Mouse (Mus musculus) large intestine, adult 2 months (tissue): Measurements from ENCODE around the gene Irf1. TPM values are rescaled to one million over a fixed set of nuclear protein-coding genes. Genes with fewer than 3 reads are reported as not detected.
"Not testable (repeated sequence)": the region's sequence is repeated elsewhere in the genome, so short reads cannot be mapped to it uniquely, and the experiment has no call there.

Source experiments
- DNase-seq: peaks from one replicate; pipeline ENCODE4 v3.0.0-alpha.2; 2012; ENCODE audit warnings: low read depth, low spot score
- WGBS: fragments of 180-500 bp; shearing (Covaris S2); methylation state at CpG from one replicate; pipeline ENCODE4 v1.1.7; 2018; 5-methylcytosine and 5-hydroxymethylcytosine counted together
- polyA plus RNA-seq: library from polyadenylated mRNA; depleted of rRNA; stranded (reverse); fragments of >200 nt; gene quantifications from 2 replicates; pipeline ENCODE4 v1.2.3, GENCODE M21; 2012; rRNA removed

Irf1 gene
- 171 and 271 TPM in 2 replicates for polyA plus RNA-seq

- under 1% methylated on average over 40 of the region's 40 CpGs for WGBS
- peak; percentile 76 for DNase-seq
Observed at GRCm38 (mm10) chr11:53769760-53770124, at the start of gene Irf1. Irf1 (plus strand) TSS chr11:53770014.

- 76% methylated on average over 6 of the region's 6 CpGs for WGBS
- no peak for DNase-seq
Observed at GRCm38 (mm10) chr11:53720715-53721114, 49.1 kb upstream of the Irf1 start, which contains the start of gene Il5. Il5 (plus strand) TSS chr11:53720794.

DNA sequence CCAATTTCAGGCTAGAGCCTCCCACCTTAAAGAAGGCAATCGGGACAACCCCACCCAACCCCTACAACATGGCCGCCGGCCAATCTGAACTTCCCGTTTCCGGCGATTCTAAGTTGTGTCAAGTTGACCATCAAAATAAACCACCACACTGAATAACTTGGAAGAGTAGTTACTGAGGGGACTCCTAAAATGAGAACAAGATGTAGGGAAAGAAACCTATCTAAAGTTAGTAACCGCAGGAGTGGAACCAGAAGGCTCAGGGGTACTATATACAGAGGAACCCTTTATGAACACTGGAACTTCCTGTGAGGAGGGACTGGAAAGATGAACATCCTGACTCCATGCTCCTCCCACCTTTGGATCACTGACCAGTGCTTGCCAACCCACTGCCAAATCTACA, 38.4 kb upstream of the Irf1 start:
- 96% methylated on average over 7 of the region's 7 CpGs for WGBS
- no peak for DNase-seq

DNA sequence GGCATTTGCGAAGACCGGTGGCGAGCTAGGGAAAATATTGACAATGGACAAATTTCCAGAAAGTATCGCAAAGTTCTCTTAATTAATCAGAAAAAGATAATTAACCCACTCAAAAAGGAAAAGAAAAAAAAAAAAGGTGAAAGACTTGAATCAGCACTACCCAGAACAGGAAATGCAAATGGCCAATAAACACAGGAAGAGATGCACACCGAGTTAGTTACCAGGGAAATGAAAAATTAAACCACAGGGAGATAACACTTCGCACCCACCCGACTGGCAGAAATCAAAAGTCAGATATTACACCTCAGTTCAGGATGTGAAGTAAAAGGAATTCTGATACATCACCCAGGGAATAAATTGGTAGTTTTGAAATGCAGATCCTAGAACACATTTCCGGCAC, 37.6 kb upstream of the Irf1 start:
- no peak for DNase-seq
- 81% methylated on average over 8 of the region's 8 CpGs for WGBS

DNA sequence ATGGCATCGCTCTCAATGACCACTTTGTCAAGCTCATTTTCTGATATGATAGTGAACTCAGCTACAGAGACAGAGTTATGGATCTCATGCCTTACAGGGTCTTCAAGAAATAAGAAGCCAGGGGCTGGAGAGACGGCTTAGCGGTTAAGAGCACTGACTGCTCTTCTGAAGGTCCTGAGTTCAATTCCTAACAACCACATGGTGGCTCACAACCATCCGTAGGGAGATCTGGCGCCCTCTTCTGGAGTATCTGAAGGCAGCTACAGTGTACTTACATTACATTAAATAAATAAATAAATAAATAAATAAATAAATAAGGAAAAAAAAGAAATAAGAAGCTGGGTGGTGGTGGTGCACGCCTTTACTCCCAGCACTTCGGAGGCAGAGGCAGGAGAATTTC, 36.0 kb upstream of the Irf1 start:
- no peak for DNase-seq
- WGBS: 87% methylated on average over 7 of the region's 7 CpGs

DNA sequence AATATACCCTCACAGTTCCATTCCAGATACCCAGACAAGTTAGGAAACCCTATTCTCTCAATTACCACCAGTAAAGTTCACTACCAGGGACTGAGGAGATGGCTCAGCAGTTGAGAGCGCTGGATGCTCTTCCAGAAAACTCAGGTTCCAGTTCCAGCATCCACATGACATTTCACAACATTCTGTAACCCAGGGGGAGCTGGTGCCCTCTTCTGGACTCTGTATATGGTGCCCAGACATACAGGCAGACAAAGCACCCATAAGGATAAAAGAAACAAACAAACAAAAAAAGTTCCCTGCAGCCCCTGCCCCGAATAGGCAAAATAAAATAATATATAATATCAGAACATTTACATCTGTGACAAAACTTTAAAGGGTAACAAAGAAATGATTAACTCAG, 35.4 kb upstream of the Irf1 start:
- DNase-seq: no peak
- WGBS: 85% methylated on average over 2 of the region's 2 CpGs

GRCm38 (mm10) chr11:53734970-53735681, 34.7 kb upstream of the Irf1 start:
- no peak for DNase-seq
- WGBS: 65% methylated on average over 18 of the region's 18 CpGs

GRCm38 (mm10) chr11:53735682-53736245, 34.0 kb upstream of the Irf1 start:
- WGBS: 19% methylated on average over 17 of the region's 17 CpGs
- DNase-seq: no peak

GRCm38 (mm10) chr11:53736771-53737572, 32.8 kb upstream of the Irf1 start:
- DNase-seq: peak; percentile 66
- 47% methylated on average over 14 of the region's 14 CpGs for WGBS

- WGBS: 17% methylated on average over 6 of the region's 6 CpGs
- no peak for DNase-seq
Observed at GRCm38 (mm10) chr11:53737573-53737946, 32.3 kb upstream of the Irf1 start.

DNA sequence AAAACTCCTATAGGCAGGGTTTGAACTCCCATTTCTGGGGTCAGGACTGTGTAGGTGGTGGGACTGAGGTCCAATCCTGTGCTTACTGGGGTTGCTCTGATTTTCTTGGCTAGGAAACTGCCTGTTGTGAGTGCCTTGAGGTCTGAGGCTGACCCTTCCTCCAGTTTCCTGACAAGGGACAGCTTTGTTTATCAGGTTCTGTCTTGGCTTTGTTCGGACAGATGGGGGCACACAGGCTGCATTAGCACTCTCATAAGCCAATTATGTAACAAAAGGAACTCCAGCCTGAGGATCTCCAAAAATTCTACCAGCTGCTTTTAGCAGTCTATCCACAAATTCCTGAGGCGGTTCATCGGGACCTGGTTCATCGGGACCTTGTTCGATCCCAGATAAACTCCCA, 27.5 kb upstream of the Irf1 start:
- DNase-seq: no peak
- 50% methylated on average over 5 of the region's 5 CpGs for WGBS

GRCm38 (mm10) chr11:53745260-53745659, 24.6 kb upstream of the Irf1 start:
- 87% methylated on average over 2 of the region's 2 CpGs for WGBS
- no peak for DNase-seq

- 85% methylated on average over 9 of the region's 9 CpGs for WGBS
- DNase-seq: no peak
Observed at GRCm38 (mm10) chr11:53747985-53748384, 21.8 kb upstream of the Irf1 start.

- 83% methylated on average over 6 of the region's 6 CpGs for WGBS
- DNase-seq: no peak
Observed at GRCm38 (mm10) chr11:53748614-53749013, 21.2 kb upstream of the Irf1 start.

DNA sequence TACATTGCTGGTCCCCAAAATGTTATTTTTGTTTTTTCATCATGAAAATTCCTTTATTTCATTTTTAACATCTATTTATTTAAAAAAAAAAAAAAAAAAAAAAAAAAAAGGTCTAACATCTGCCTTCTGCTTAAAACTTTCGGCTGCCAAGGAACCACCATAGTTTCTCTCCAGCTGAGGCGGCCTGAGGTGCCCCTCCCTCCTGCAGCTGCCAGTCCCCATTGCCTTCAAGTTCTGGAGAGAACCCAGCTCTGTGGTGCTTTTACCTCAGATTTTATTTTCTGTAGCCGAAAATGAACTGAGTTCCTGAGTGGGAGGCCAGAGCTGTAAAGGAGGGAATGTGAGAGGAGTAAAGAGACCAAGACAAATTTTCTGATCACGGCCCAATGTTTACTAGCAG, 20.5 kb upstream of the Irf1 start:
- DNase-seq: no peak
- WGBS: 81% methylated on average over 4 of the region's 4 CpGs

- WGBS: 76% methylated on average over 5 of the region's 5 CpGs
- DNase-seq: no peak
Observed at GRCm38 (mm10) chr11:53749716-53750352, 20.0 kb upstream of the Irf1 start.

GRCm38 (mm10) chr11:53755011-53755595, 14.7 kb upstream of the Irf1 start:
- DNase-seq: no peak
- 74% methylated on average over 12 of the region's 12 CpGs for WGBS

- peak; percentile 81 for DNase-seq
- WGBS: 33% methylated on average over 4 of the region's 4 CpGs
Observed at GRCm38 (mm10) chr11:53757612-53758011, 12.2 kb upstream of the Irf1 start.

DNA sequence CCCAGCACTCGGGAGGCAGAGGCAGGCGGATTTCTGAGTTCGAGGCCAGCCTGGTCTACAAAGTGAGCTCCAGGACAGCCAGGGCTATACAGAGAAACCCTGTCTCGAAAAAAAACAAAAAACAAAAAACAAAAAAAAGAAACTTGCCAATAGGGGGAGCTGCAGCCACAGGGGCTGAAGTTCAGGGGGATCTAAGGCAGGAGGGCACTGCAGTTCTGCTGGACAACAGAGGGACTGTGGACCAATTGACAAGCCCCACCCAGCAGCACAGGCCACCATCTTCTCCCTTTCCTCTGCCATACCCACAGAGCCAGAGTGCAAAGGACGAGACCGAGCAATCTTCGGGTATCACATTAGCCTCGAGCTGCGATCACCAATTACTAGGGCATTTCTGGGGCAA, 11.8 kb upstream of the Irf1 start:
- not testable (repeated sequence) for DNase-seq
- 68% methylated on average over 9 of the region's 9 CpGs for WGBS

DNA sequence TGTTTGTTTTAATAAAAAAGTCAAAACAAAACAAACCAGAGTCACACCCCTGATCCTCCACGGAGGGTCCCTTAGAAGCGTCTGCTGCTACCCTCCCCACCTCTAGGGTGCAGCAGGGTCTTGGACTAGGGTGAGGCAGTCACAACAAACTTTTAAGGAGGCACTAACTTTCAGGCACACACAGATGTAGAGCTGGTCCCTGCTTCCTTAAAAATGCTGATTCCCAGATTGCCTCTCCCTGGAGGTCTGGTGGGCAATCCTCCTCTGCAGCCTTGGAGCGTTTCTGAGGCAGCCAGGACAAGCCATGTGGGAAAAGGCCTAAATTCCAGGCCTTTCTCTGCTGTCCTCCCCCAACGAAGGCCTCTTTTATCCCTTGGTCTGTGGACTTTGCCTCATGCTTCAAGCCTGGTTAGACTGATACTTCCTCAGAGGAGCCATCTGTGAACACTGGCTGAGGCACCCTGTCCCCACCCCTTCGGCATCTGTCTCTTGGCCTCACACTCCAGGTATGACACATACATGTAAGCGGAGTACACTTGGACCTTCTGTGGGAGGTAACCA, 10.9 kb upstream of the Irf1 start:
- WGBS: 17% methylated on average over 6 of the region's 6 CpGs
- DNase-seq: no peak
